Mouse (Mus musculus): ENCODE measurements around the gene Akr1b8.
A peak's percentile ranks its signal among the peaks of the same experiment; 100 is the strongest.

GRCm38 (mm10) chr6:34316854-34317771 is 36.8 kb upstream of the Akr1b8 start, which contains the start of gene Akr1b3:
- TF ChIP-seq POLR2A (IDR thresholded peaks at IDR 0.05; ENCODE audit: low read depth, low read length): peak; percentile 76
- peak; percentile 47; the same call in 1 of the 2 replicates for TF ChIP-seq CTCF (IDR thresholded peaks at IDR 0.05; ENCODE audit: borderline replicate concordance, insufficient read depth, low read length)

All from embryonic fibroblast, embryonic 13.5 days (primary cell).